Mouse (Mus musculus) bone marrow, adult 2 months (tissue): ENCODE measurements at regions not wholly inside any gene's neighbourhood (a gene's known extent, or its start where the extent isn't known, plus 50 kb on each side); places are given as distances from the start of the nearest gene placed in this dataset.

Experiments
- H3K27ac ChIP-seq: fragments of 200-500 bp; 2 replicates; pipeline ENCODE4 v1.5.1; 2012; ENCODE audit warnings: low read depth, mild to moderate bottlenecking, control low read depth, inconsistent platforms, low read length; ENCODE audit not compliant: control insufficient read depth, poor library complexity, insufficient read depth
- H3K4me1 ChIP-seq: fragments of 200-500 bp; 2 replicates; pipeline ENCODE4 v1.6.1; 2011; ENCODE audit warnings: low read length; ENCODE audit not compliant: control insufficient read depth, insufficient read depth
- H3K4me3 ChIP-seq: fragments of 200-500 bp; replicated peaks from 2 replicates; pipeline ENCODE3; 2011; ENCODE audit warnings: mild to moderate bottlenecking, low read depth, low read length, control low read depth; ENCODE audit not compliant: control insufficient read depth
- CTCF ChIP-seq: fragments of 200-500 bp; IDR thresholded peaks from 2 replicates; pipeline ENCODE4 v1.5.1; 2011; ENCODE audit warnings: low read length, control low read depth; ENCODE audit not compliant: control insufficient read depth, insufficient read depth
- POLR2A ChIP-seq: fragments of 200-500 bp; IDR thresholded peaks from 2 replicates; pipeline ENCODE4 v1.6.1; 2011; ENCODE audit warnings: low read depth, mild to moderate bottlenecking, control low read depth, low read length, borderline replicate concordance; ENCODE audit not compliant: control insufficient read depth
- WGBS: fragments of 180-500 bp; shearing (Covaris S2); methylation state at CpG from one replicate; pipeline ENCODE4 v1.1.7; 2018; 5-methylcytosine and 5-hydroxymethylcytosine counted together

DNA sequence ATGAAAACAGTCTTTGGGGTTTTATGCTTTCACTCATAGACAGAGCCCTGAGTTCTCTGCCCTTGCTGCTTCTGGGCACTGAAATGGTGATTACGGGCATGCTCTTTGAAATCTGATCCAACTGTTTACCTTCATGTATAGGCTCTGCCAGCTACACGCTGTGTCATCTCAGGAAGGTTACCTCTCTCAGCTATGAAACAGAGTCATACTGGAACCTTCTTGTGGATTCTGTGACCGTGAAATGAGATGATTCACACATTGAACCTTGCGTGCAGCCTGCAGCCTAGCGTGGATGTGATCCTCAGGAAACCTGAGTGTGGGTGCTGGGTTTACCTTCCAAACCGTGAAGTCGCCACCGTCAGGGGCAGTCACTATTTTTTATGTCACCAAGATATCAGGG lies 189.7 kb upstream of the Spdye4c start:
- TF ChIP-seq POLR2A (no peak), CTCF (no peak)
- H3K4me1 ChIP-seq, result peaks cover 1% of the 10 kb centered on the region
- H3K4me3 ChIP-seq, result no peak overlapping the region
- WGBS, result 82% methylated on average over 8 of the region's 8 CpGs
- H3K27ac ChIP-seq, result no peak overlapping the region

DNA sequence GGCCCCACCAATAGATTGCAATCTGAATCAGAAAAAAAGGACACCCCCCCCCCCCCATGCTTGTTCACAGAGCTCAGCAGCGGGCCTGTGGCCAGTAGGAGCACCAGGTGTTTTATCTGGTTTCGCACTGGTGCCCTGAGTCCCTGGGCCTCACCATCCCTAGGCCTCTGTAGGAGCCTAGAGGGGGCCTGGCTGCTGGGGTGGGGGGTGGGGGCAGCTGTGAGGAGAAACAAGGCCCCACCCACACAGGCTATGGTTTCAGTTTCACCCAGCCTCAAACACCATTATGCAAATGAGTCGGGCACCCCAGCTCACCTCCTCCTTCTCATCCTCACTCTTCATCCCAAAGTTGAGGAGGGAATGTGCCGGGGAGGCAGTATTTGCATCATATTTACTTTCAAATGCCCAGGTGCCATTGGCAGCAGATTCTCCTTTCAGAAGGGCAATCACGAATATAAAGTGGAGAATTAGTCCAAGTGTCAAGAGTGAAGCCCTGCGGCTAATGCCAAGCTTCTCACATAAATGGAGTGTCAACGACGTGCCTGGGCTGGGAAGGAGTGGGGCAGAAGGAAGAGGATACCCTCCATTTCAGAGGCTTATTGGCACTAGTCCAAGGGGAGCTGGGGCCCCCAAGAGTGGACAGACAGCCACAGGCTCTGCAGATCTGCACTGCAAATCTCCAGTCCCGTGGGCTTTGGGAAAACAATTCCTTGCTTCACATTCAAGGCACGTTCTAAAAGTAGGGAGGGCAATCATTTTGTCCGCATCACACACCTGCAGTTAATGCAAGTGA lies 187.7 kb upstream of the Spdye4c start:
- Histone ChIP-seq H3K27ac (no peak overlapping the region), H3K4me3 (no peak overlapping the region), H3K4me1 (peaks cover 1% of the 10 kb centered on the region)
- TF ChIP-seq POLR2A (no peak), CTCF (no peak)
- WGBS, result 64% methylated on average over 11 of the region's 11 CpGs

DNA sequence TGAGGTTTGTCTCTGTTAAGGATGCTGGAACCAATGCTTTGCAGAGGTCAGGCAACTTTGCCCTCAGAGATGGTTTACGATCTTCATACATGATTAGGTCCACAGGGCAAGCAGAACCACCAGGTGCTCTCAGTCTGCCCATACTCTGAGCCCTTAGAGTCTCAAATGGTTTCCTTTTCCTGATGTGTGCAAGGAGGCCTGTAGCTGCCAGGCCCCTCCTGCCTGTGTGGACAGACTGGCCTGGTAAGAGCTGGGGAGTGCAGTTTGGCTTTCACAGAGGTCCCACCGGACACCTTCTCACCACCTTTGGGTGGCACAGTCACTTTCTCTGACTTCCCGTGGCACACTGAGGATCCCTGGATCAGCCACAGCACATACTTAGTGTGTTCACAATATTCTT lies 186.6 kb upstream of the Spdye4c start:
- peaks cover 1% of the 10 kb centered on the region for H3K4me1 ChIP-seq

DNA sequence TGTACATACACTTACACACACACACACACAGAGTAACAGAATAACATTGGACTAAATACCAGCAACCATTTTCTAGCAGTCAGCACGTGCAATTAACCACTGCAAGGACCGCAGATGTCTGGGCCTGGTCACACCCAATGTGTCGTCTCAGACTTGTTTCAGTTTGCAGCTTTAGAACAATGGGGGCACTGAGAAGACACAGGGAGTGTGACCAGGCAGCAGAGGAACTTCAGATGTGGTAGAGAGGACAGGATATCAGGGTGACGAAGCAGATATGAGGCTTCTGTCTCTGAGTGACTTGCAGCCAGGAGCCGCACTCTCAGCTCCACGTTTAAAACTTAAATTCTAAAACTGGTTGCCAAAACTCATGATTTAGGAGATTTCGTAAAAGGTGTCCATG lies 183.9 kb upstream of the Spdye4c start:
- no peak for TF ChIP-seq POLR2A
- TF ChIP-seq CTCF, result no peak
- H3K27ac ChIP-seq, result no peak overlapping the region
- peaks cover 1% of the 10 kb centered on the region for H3K4me1 ChIP-seq
- 31% methylated on average over 7 of the region's 7 CpGs for WGBS
- no peak overlapping the region for H3K4me3 ChIP-seq

More for the DNA sequence above, 186.6 kb upstream of the Spdye4c start:
- no peak for TF ChIP-seq CTCF
- TF ChIP-seq POLR2A, result no peak
- Histone ChIP-seq H3K4me3 (no peak overlapping the region), H3K27ac (no peak overlapping the region)
- 82% methylated on average over 3 of the region's 3 CpGs for WGBS

DNA sequence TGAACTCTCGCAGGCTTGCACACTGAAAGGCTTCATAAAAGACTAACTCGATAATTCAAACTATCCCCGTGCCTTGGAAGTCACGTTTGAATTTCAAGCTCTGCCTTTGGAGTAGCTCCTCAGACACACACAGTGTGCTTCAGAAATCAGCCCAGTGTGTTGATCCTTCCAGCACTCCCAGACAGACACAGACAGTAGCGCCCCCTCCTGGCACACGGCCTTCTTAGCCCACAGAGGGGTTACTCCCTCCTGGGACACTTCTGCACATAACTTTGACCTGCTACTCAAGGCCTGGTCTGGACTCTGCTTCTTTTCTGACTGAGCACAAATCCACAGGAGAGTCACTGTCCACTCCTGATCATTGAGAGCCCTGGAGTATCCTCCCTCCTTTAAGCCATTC lies 182.3 kb upstream of the Spdye4c start:
- H3K4me3 ChIP-seq, result no peak overlapping the region
- peaks cover 4% of the 10 kb centered on the region for H3K4me1 ChIP-seq
- WGBS, result 65% methylated on average over 6 of the region's 6 CpGs
- H3K27ac ChIP-seq, result no peak overlapping the region
- no peak for TF ChIP-seq POLR2A
- peak; percentile 67 for TF ChIP-seq CTCF

DNA sequence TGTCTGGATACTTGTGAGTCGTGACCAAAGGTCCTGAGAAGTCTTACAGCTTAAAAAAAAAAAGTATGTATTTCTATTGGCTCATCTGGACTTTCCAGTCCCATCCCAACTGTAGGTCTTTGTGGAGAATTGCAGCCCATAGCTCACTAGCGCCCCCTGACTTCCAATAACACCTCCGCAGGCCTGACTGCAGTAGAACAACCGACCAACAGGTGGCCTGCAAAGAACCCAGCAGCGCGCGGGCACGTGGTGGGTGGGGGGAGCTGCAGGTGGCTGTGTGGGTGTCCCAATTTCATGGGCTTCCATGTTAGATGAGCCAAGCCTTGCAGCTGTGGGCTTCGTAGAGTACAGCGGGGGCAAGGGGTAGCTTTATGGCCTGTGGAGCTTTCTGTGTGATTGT lies 178.7 kb upstream of the Spdye4c start:
- 14% methylated on average over 10 of the region's 10 CpGs for WGBS
- H3K27ac ChIP-seq, result no peak overlapping the region
- no peak overlapping the region for H3K4me3 ChIP-seq
- peaks cover 8% of the 10 kb centered on the region; the same call in 1 of the 2 replicates for H3K4me1 ChIP-seq
- TF ChIP-seq POLR2A (no peak), CTCF (peak; percentile 90)

DNA sequence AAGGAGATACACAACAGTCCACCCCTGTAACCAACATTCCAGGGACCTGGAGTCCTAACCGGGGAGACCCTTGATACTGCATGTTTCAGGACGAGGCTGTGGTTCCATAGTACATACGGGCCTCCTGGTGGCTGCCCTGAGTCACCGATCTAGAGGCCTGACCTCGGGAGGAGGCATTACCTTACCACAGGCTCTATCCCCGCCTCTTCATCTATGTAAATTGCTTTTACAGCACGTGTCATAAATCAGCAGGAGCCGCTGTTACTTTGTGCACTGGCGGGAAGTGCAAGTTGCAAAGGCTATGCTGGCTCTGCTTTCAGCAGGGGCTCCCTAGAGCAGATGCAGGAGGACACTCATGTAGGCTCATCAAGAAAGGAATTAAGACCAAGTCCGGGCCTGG lies 178.0 kb upstream of the Spdye4c start:
- Histone ChIP-seq H3K27ac (no peak overlapping the region), H3K4me3 (no peak overlapping the region), H3K4me1 (peaks cover 8% of the 10 kb centered on the region; the same call in 1 of the 2 replicates)
- TF ChIP-seq CTCF (0 out of 2 replicates have a peak, but pooled peaks have one; percentile 5), POLR2A (no peak)
- WGBS, result 7% methylated on average over 10 of the region's 10 CpGs

DNA sequence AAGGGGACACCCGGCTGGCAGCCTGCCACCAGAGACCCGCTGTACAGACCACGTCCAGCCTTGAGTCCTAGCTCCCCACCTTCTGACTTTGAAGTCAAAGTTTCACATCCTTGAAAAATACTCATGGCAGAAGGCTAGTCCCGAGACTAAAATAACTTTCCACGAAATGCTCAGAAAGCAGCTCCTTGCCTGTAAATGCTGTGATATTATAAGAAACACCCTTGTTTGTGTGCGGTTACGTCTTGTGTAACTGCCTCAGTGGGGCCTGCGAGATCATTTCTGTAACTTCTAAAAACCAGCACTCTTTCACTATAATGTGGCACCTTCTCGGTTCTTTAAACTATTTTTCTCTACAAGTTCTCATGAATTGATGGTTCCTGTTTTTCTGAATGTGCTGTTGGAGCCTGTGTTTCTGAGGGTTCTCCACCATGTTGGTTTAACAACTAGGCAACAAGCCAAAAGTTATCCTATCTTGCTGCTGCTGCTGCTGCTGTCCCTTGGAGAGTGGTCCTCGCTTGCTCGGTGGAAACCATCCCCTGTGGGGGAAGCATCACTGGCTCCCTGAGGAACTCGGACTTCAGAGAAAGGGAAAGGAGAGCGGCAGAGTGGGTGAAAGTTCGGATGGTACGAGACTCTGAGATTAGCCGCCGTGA lies 176.3 kb upstream of the Spdye4c start:
- H3K4me1 ChIP-seq, result peaks cover 9% of the 10 kb centered on the region; the same call in 1 of the 2 replicates
- TF ChIP-seq CTCF, result no peak
- TF ChIP-seq POLR2A, result no peak
- H3K27ac ChIP-seq, result peak overlapping the region; percentile 40
- no peak overlapping the region for H3K4me3 ChIP-seq
- WGBS, result 44% methylated on average over 17 of the region's 17 CpGs
